ENCODE assay signal across 8 mouse cellular contexts in the genomic region with DNA sequence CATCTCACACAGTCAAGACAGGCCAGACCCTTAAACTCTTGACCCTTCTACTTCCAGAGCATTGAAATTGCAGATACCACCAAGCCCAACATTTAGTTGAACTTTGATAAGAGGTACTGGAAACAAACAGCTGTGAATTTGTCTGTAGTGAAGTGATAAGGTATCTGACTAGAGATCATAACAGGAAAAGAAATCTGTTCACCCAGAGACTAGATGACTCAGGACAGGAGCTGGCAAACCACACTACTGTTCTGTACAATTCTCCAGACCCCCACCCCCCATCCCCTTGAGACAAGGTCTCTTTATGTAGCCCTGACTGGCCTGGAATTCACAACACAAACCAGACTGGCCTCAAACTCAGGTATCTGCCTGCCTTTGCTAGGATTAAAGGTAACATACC. TPM values are rescaled to one million over a fixed set of nuclear protein-coding genes. Genes with fewer than 3 reads are reported as not detected.
DNase-seq lines count a peak whose midpoint lies in the region; ATAC-seq and TF ChIP-seq lines count a peak whose summit lies in the region.

No protein-coding gene starts in this region.

- peaks cover 28% of the 10 kb centered on the region for H3K4me1 ChIP-seq in heart, embryonic 12.5 days (replicated peaks)
- H3K4me1 ChIP-seq in ES-E14 (ENCODE audit: control insufficient read depth in 2 of 2, insufficient read depth in 2 of 2, low read length in 2 of 2, poor library complexity in 1 of 2) = peaks cover 2 to 5% of the 10 kb centered on the region in 2 experiments; a peak in 2 of 4 replicates
- H3K4me1 ChIP-seq in forebrain, postnatal 0 days (ENCODE audit: insufficient read depth) = peaks cover 13% of the 10 kb centered on the region
- peaks cover 33% of the 10 kb centered on the region for H3K4me1 ChIP-seq in midbrain, embryonic 10.5 days

- H3K27me3 ChIP-seq in heart, embryonic 12.5 days (replicated peaks) = no peaks in the 10 kb centered on the region
- no peaks in the 10 kb centered on the region for H3K27me3 ChIP-seq in forebrain, postnatal 0 days (ENCODE audit: insufficient read depth, low read length)
- no peaks in the 10 kb centered on the region for H3K27me3 ChIP-seq in midbrain, embryonic 10.5 days (ENCODE audit: low read depth, poor library complexity, severe bottlenecking)

- no peak for ATAC-seq in heart, embryonic 12.5 days (ENCODE audit: insufficient number of reproducible peaks, low FRiP score)
- ATAC-seq in forebrain, postnatal 0 days = no peak

- in situ Hi-C loops in ES-E14 (cut with MboI; ENCODE audit: low sequenced_read_pairs in 2 of 2, unreplicated experiment in 2 of 2) = no loop called here

- peak overlapping the region; percentile 54; the same call in 1 of the 2 replicates for H3K27ac ChIP-seq in heart, embryonic 12.5 days (ENCODE audit: poor library complexity, severe bottlenecking)
- no peak overlapping the region for H3K27ac ChIP-seq in ES-E14 (ENCODE audit: insufficient read depth, low read depth, low read length, poor library complexity, severe bottlenecking)
- H3K27ac ChIP-seq in forebrain, postnatal 0 days (ENCODE audit: low read depth, low read length) = no peak overlapping the region
- H3K27ac ChIP-seq in midbrain, embryonic 10.5 days (replicated peaks) = no peak overlapping the region

- no peaks in the 10 kb centered on the region for H3K9me3 ChIP-seq in heart, embryonic 12.5 days (replicated peaks)
- H3K9me3 ChIP-seq in ES-E14 (ENCODE audit: control insufficient read depth, insufficient read depth, low read depth, low read length) = no peaks in the 10 kb centered on the region
- H3K9me3 ChIP-seq in forebrain, postnatal 0 days (ENCODE audit: low read length) = no peaks in the 10 kb centered on the region
- no peaks in the 10 kb centered on the region for H3K9me3 ChIP-seq in midbrain, embryonic 10.5 days (replicated peaks)

- peaks cover 24% of the 10 kb centered on the region for H3K36me3 ChIP-seq in heart, embryonic 12.5 days
- H3K36me3 ChIP-seq in ES-E14 (ENCODE audit: control insufficient read depth, insufficient read depth, low read length, poor library complexity, severe bottlenecking) = peaks cover 17% of the 10 kb centered on the region
- peaks cover 21% of the 10 kb centered on the region for H3K36me3 ChIP-seq in forebrain, postnatal 0 days (ENCODE audit: insufficient read depth)
- H3K36me3 ChIP-seq in midbrain, embryonic 10.5 days = peaks cover 62% of the 10 kb centered on the region

- no peak for TF ChIP-seq CTCF in forebrain, postnatal 0 days (IDR thresholded peaks at IDR 0.05; ENCODE audit: low read depth)

- peak overlapping the region; percentile 61 for H3K4me2 ChIP-seq in heart, embryonic 12.5 days
- peak overlapping the region; percentile 70 for H3K4me2 ChIP-seq in forebrain, postnatal 0 days (ENCODE audit: low read depth)

- H3K9ac ChIP-seq in heart, embryonic 12.5 days = peak overlapping the region; percentile 54
- peak overlapping the region; percentile 52; the same call in 1 of the 2 replicates for H3K9ac ChIP-seq in ES-E14 (ENCODE audit: insufficient read depth, low read depth, low read length, poor library complexity, severe bottlenecking)
- H3K9ac ChIP-seq in forebrain, postnatal 0 days = 0 out of 2 replicates have a peak overlapping the region, but pooled peaks have one; percentile 11

- H3K4me3 ChIP-seq in heart, embryonic 12.5 days = peak overlapping the region; percentile 95; the same call in 1 of the 2 replicates
- peak overlapping the region in 1 of 2 experiments; percentile 20; a peak in 2 of 4 replicates for H3K4me3 ChIP-seq in ES-E14 (ENCODE audit: insufficient read depth in 1 of 2, low read depth in 1 of 2, low read length in 2 of 2, poor library complexity in 1 of 2, severe bottlenecking in 1 of 2)
- no peak overlapping the region for H3K4me3 ChIP-seq in forebrain, postnatal 0 days (ENCODE audit: low read depth, low read length)
- H3K4me3 ChIP-seq in midbrain, embryonic 10.5 days = peak overlapping the region; percentile 73

- no peak for DNase-seq in heart, adult 9 months (ENCODE audit: low spot score in 2 of 2)
- no peak for DNase-seq in ES-E14 (ENCODE audit: low read depth, low spot score)
- DNase-seq in forebrain, postnatal 0 days = no peak
- no peak for DNase-seq in midbrain, embryonic 10.5 days (ENCODE audit: low spot score)
- DNase-seq in retina, postnatal 1 day = no peak
- no peak for DNase-seq in thymus, postnatal 4 days
- DNase-seq in adrenal gland, adult 2 months = no peak

TF ChIP-seq in ES-E14, 5 proteins besides CTCF, POLR2A, EP300 and RAD21:
- TF ChIP-seq ZNF384 (IDR thresholded peaks at IDR 0.05; ENCODE audit: low read depth, low read length) = no peak
- TF ChIP-seq ZC3H11A (IDR thresholded peaks at IDR 0.05; ENCODE audit: borderline replicate concordance, low read depth, low read length) = no peak
- TF ChIP-seq CHD2 (IDR thresholded peaks at IDR 0.05; ENCODE audit: low read depth, low read length) = no peak
- no peak for TF ChIP-seq HCFC1 (IDR thresholded peaks at IDR 0.05; ENCODE audit: borderline replicate concordance, insufficient read depth, low read length)
- no peak for TF ChIP-seq MAFK (IDR thresholded peaks at IDR 0.05; ENCODE audit: insufficient read depth, low read depth, low read length)
TF ChIP-seq in ES-E14: peak in this region for 0.

RNA-seq across cellular contexts. Expression of a gene that starts 3.0 kb away (rescaled TPM):
- 95.9 and 105 TPM in 2 replicates for polyA plus RNA-seq in heart, embryonic 12.5 days (2016; fragmentation: Nextera tagmentation; extraction: Ambion mirVana)
- 93.2 and 106 TPM in 2 replicates for total RNA-seq in ES-E14 (2012; rRNA removed)
- 97.4 and 118 TPM in 2 replicates for total RNA-seq in forebrain, postnatal 0 days (2014; rRNA removed)
- 122 and 126 TPM in 2 replicates for polyA plus RNA-seq in forebrain, postnatal 0 days (2015; fragmentation: Nextera tagmentation; extraction: Ambion mirVana)
- 126 and 151 TPM in 2 replicates for polyA plus RNA-seq in midbrain, embryonic 10.5 days (2016; fragmentation: Nextera tagmentation; extraction: Ambion mirVana)
- 10 to 100 TPM; 60.9 to 83.0 TPM for total RNA-seq in adrenal gland, adult 2 months (2021)
- 5.0 and 5.2 TPM in 2 replicates for polyA plus RNA-seq in adrenal gland, adult 2 months (2012; rRNA removed)

RNA-seq across cellular contexts. Expression of a gene that starts 3.3 kb away (rescaled TPM):
- 30.7 and 31.8 TPM in 2 replicates for polyA plus RNA-seq in heart, embryonic 12.5 days (2016; fragmentation: Nextera tagmentation; extraction: Ambion mirVana)
- total RNA-seq in ES-E14 (2012; rRNA removed) = 71.3 and 75.8 TPM in 2 replicates
- 2.9 and 12.1 TPM in 2 replicates for total RNA-seq in forebrain, postnatal 0 days (2014; rRNA removed)
- polyA plus RNA-seq in forebrain, postnatal 0 days (2015; fragmentation: Nextera tagmentation; extraction: Ambion mirVana) = 1.7 and 3.3 TPM in 2 replicates
- polyA plus RNA-seq in midbrain, embryonic 10.5 days (2016; fragmentation: Nextera tagmentation; extraction: Ambion mirVana) = 45.5 and 47.7 TPM in 2 replicates
- total RNA-seq in adrenal gland, adult 2 months (2021) = under 1 TPM; 0.38 to 0.61 TPM
- polyA plus RNA-seq in adrenal gland, adult 2 months (2012; rRNA removed) = 0.30 and 0.90 TPM in 2 replicates

RNA-seq across cellular contexts. Expression of a gene that starts 25.4 kb away (rescaled TPM):
- polyA plus RNA-seq in heart, embryonic 12.5 days (2016; fragmentation: Nextera tagmentation; extraction: Ambion mirVana) = 69.6 and 77.5 TPM in 2 replicates
- total RNA-seq in ES-E14 (2012; rRNA removed) = 33.0 and 35.2 TPM in 2 replicates
- total RNA-seq in forebrain, postnatal 0 days (2014; rRNA removed) = 25.8 and 32.1 TPM in 2 replicates
- 39.8 and 54.1 TPM in 2 replicates for polyA plus RNA-seq in forebrain, postnatal 0 days (2015; fragmentation: Nextera tagmentation; extraction: Ambion mirVana)
- 90.1 and 94.5 TPM in 2 replicates for polyA plus RNA-seq in midbrain, embryonic 10.5 days (2016; fragmentation: Nextera tagmentation; extraction: Ambion mirVana)
- total RNA-seq in adrenal gland, adult 2 months (2021) = 10 to 100 TPM; 40.6 to 43.1 TPM
- polyA plus RNA-seq in adrenal gland, adult 2 months (2012; rRNA removed) = 21.3 and 21.7 TPM in 2 replicates

Comparison
In these comparisons a context has a peak if more than half of its experiments do, and no peak if none do; other contexts are left out.
1. RNA of a gene that starts 3.0 kb away (polyA plus RNA-seq): 122 to 126 TPM in forebrain, postnatal 0 days, 126 to 151 TPM in midbrain, embryonic 10.5 days and 95.9 to 105 TPM in heart, embryonic 12.5 days; 5.0 to 5.2 TPM in adrenal gland, adult 2 months; every median in the first group is over 10 times any median in the second.
2. Peak in every context shown above with its lines, with median percentiles within 50 percentile points of each other: H3K9ac ChIP-seq.